Mouse (Mus musculus): ENCODE results near the gene Sae1.

- TF ChIP-seq CTCF (conservative IDR thresholded peaks at IDR 0.05; ENCODE audit: insufficient read depth, insufficient read length, low read depth, low read length) (no peak), POLR2A (IDR thresholded peaks at IDR 0.05; ENCODE audit: low read depth, low read length) (no peak)
Measured at GRCm38 (mm10) chr7:16392923-16393322, 5.3 kb upstream of the Sae1 start.
